Mouse (Mus musculus) layer of hippocampus, adult 18-20 months (tissue): ENCODE measurements around the gene Vmn1r75. TPM values are rescaled to one million over a fixed set of nuclear protein-coding genes. Genes with fewer than 3 reads are reported as not detected.

Source experiments
- DNase-seq, 2 experiments: peaks; one replicate each; pipeline ENCODE4 v3.0.0; 2022; ENCODE audit warnings: low spot score in 2 of 2
- long read RNA-seq: library from polyadenylated mRNA; stranded (forward); transcript quantifications from one replicate; pipeline ENCODE4 v2.0.0, GENCODE M21; 2021
- total RNA-seq, 2 experiments: library from RNA; stranded (reverse); gene quantifications; 2 replicates each; pipeline ENCODE4 v1.2.3; 2021

The Vmn1r75 gene
- total RNA-seq, result not detected
- long read RNA-seq, result 0 reads

- DNase-seq, result no peak
Measured at GRCm38 (mm10) chr7:11874330-11874729, at the start of gene Vmn1r75. Vmn1r75 (plus strand) TSS chr7:11874630.

DNA sequence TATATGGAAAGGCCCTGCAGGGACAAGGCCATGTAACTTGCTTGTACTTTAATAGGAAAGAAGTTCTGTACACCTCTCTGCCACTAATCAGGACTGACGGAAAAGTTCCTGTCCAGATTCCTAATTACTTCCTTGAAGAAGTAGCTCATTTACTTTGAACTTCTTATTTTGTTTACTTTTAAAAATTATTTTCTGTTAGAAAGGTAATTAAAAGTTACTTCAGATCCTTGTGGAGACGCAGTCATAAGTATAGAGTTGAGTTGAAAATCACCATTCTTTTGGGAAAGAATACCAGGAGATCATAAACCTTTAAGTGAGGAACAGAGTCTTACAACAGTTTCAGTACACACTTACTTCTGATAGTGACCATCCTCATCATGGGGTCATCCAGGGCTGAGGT, 40.8 kb upstream of the Vmn1r75 start, which contains the start of gene Vmn1r74:
Gene Vmn1r74 (plus strand): TSS at position 301 of the 400 bp plus-strand sequence.
- no peak for DNase-seq

Other genes starting within 250 kb of the Vmn1r75 start
- gene Vmn1r72, start 194.5 kb upstream of the Vmn1r75 start, total RNA-seq, result not detected
- gene Vmn1r73, start 144.4 kb upstream of the Vmn1r75 start, total RNA-seq, result not detected
- not detected for gene Vmn1r74, start 40.6 kb upstream of the Vmn1r75 start, total RNA-seq
- gene Vmn1r76, start 63.6 kb downstream of the Vmn1r75 start, total RNA-seq, result not detected
- not detected for gene Vmn1r77, start 162.1 kb downstream of the Vmn1r75 start, total RNA-seq